Mouse (Mus musculus) stomach, embryonic 14.5 days (tissue): ENCODE measurements around the gene Osbp. TPM values are rescaled to one million over a fixed set of nuclear protein-coding genes. Genes with fewer than 3 reads are reported as not detected.
"Not testable (repeated sequence)": the region's sequence is repeated elsewhere in the genome, so short reads cannot be mapped to it uniquely, and the experiment has no call there.

Experiments used
- ATAC-seq: fragments of 200-750 bp; cut with Nextera tagmentation; 2 replicates; pipeline ENCODE4 v1.8.0; 2017; ENCODE audit warnings: low read depth, moderate TSS enrichment; ENCODE audit not compliant: insufficient number of reproducible peaks, insufficient read depth, low FRiP score
- H3K27ac ChIP-seq: fragments of 300-500 bp; sonication (generic); 2 replicates; pipeline ENCODE4 v1.5.1; 2014; ENCODE audit warnings: mild to moderate bottlenecking, low read length, moderate library complexity, mixed read lengths
- H3K27me3 ChIP-seq: fragments of 300-500 bp; sonication (generic); 2 replicates; pipeline ENCODE4 v1.6.1; 2014; ENCODE audit warnings: low read length, control low read depth, mixed read lengths; ENCODE audit not compliant: control insufficient read depth, insufficient read depth
- H3K36me3 ChIP-seq: fragments of 300-500 bp; sonication (generic); 2 replicates; pipeline ENCODE4 v1.6.1; 2014; ENCODE audit warnings: mild to moderate bottlenecking, control low read depth, low read length, moderate library complexity, mixed read lengths; ENCODE audit not compliant: control insufficient read depth, insufficient read depth
- H3K4me1 ChIP-seq: fragments of 300-500 bp; sonication (generic); 2 replicates; pipeline ENCODE4 v1.6.1; 2014; ENCODE audit warnings: low read length, control low read depth, mixed read lengths; ENCODE audit not compliant: control insufficient read depth, insufficient read depth
- H3K4me2 ChIP-seq: fragments of 300-500 bp; sonication (generic); replicated peaks from 2 replicates; pipeline ENCODE4 v1.6.1; 2014; ENCODE audit warnings: low read depth, low read length, control low read depth
- H3K4me3 ChIP-seq: fragments of 300-500 bp; sonication (generic); 2 replicates; pipeline ENCODE4 v1.5.1; 2014; ENCODE audit warnings: low read depth, low read length, control low read depth
- H3K9ac ChIP-seq: fragments of 300-500 bp; sonication (generic); replicated peaks from 2 replicates; pipeline ENCODE4 v1.6.1; 2014; ENCODE audit warnings: low read depth, mild to moderate bottlenecking, control low read depth, low read length, moderate library complexity, mixed read lengths
- H3K9me3 ChIP-seq: fragments of 300-500 bp; sonication (generic); 2 replicates; pipeline ENCODE4 v1.6.1; 2016; ENCODE audit warnings: low read depth, low read length, control low read depth; ENCODE audit not compliant: control insufficient read depth
- WGBS: fragments of 180-500 bp; shearing (Covaris S2); extraction: QIAGEN DNeasy Blood & Tissue Kit; methylation state at CpG from one replicate; pipeline ENCODE4 v1.1.7; 2014; 5-methylcytosine and 5-hydroxymethylcytosine counted together
- polyA plus RNA-seq: library from polyadenylated mRNA; unstranded; fragments of >200 nt; fragmentation: Nextera tagmentation; extraction: Ambion mirVana; gene quantifications from 2 replicates; pipeline ENCODE4 v1.2.1, GENCODE M21; 2014

Osbp gene
- polyA plus RNA-seq, 1 experiment from 2014 or later, result 10.9 TPM

GRCm38 (mm10) chr19:11974223-11974540 is 8.4 kb downstream of the Osbp start:
- Histone ChIP-seq H3K36me3 (peaks cover 73% of the 10 kb centered on the region), H3K9ac (no peak overlapping the region), H3K4me2 (no peak overlapping the region), H3K9me3 (no peaks in the 10 kb centered on the region), H3K4me3 (no peak overlapping the region), H3K27ac (no peak overlapping the region), H3K27me3 (no peaks in the 10 kb centered on the region), H3K4me1 (no peaks in the 10 kb centered on the region)
- WGBS, result 77% methylated on average over 2 of the region's 2 CpGs
- ATAC-seq, result no peak

GRCm38 (mm10) chr19:11975683-11976082 is 9.9 kb downstream of the Osbp start:
- H3K36me3 ChIP-seq, result peaks cover 86% of the 10 kb centered on the region
- H3K4me3 ChIP-seq, result no peak overlapping the region
- WGBS, result 80% methylated on average over 4 of the region's 4 CpGs
- no peak overlapping the region for H3K27ac ChIP-seq
- no peaks in the 10 kb centered on the region for H3K27me3 ChIP-seq
- no peaks in the 10 kb centered on the region for H3K4me1 ChIP-seq
- ATAC-seq, result no peak
- H3K9me3 ChIP-seq, result no peaks in the 10 kb centered on the region
- no peak overlapping the region for H3K4me2 ChIP-seq
- H3K9ac ChIP-seq, result no peak overlapping the region

- Histone ChIP-seq H3K27me3 (no peaks in the 10 kb centered on the region), H3K9ac (no peak overlapping the region), H3K27ac (no peak overlapping the region), H3K4me1 (no peaks in the 10 kb centered on the region), H3K4me2 (no peak overlapping the region), H3K9me3 (no peaks in the 10 kb centered on the region), H3K4me3 (no peak overlapping the region), H3K36me3 (peaks cover 78% of the 10 kb centered on the region)
- no peak for ATAC-seq
- 86% methylated on average over 5 of the region's 5 CpGs for WGBS
Observed at GRCm38 (mm10) chr19:11977363-11977762, 11.6 kb downstream of the Osbp start.

GRCm38 (mm10) chr19:11980471-11980870 is 14.7 kb downstream of the Osbp start:
- H3K36me3 ChIP-seq, result peaks cover 75% of the 10 kb centered on the region
- WGBS, result 86% methylated on average over 4 of the region's 4 CpGs
- no peak for ATAC-seq
- H3K27ac ChIP-seq, result no peak overlapping the region
- no peaks in the 10 kb centered on the region for H3K27me3 ChIP-seq
- no peaks in the 10 kb centered on the region for H3K9me3 ChIP-seq
- H3K4me1 ChIP-seq, result no peaks in the 10 kb centered on the region
- H3K4me2 ChIP-seq, result no peak overlapping the region
- no peak overlapping the region for H3K4me3 ChIP-seq
- no peak overlapping the region for H3K9ac ChIP-seq

DNA sequence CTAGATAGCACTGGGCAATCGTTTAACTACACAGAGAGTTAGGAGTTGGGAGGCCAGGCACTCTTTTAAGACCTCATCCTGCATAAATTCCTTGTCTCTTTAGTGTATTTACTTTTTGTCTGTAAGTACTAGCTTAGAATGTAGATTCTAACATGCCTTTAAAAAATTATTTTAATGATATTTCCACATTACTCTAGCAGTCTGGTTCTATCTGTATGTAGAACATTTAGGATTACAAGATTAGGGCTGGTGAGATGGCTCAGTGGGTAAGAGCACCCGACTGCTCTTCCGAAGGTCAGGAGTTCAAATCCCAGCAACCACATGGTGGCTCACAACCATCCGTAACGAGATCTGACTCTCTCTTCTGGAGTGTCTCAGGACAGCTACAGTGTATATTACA is 18.9 kb downstream of the Osbp start:
- peaks cover 77% of the 10 kb centered on the region for H3K36me3 ChIP-seq
- WGBS, result 86% methylated on average over 5 of the region's 5 CpGs
- not testable (repeated sequence) for ATAC-seq, H3K4me2 ChIP-seq, H3K4me3 ChIP-seq, H3K9ac ChIP-seq, H3K9me3 ChIP-seq, H3K27me3 ChIP-seq, H3K27ac ChIP-seq, H3K4me1 ChIP-seq

GRCm38 (mm10) chr19:11987841-11988240 is 22.1 kb downstream of the Osbp start:
- Histone ChIP-seq H3K27ac (no peak overlapping the region), H3K36me3 (peaks cover 81% of the 10 kb centered on the region), H3K4me2 (no peak overlapping the region), H3K27me3 (no peaks in the 10 kb centered on the region), H3K9me3 (no peaks in the 10 kb centered on the region), H3K9ac (no peak overlapping the region), H3K4me3 (no peak overlapping the region), H3K4me1 (no peaks in the 10 kb centered on the region)
- ATAC-seq, result no peak
- WGBS, result 89% methylated on average over 3 of the region's 3 CpGs

DNA sequence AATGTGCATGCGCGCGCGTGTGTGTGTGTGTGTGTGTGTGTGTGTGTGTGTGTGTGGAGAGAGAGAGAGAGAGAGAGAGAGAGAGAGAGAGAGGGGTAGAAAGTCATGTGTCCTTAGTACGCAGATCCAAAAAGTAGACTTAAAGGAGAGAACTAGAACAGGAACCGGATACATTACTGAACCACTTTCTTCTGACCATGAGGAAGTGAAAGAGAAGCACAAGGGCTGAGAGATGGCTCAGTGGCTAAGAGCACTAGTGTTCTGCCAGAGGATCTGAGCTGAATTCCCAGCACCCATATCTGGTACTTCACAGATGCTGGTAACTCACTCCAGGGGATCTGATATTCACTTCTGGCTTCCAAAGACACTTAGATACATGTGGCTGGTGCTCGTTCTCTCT is 23.6 kb downstream of the Osbp start:
- H3K36me3 ChIP-seq, result peaks cover 75% of the 10 kb centered on the region
- ATAC-seq, result no peak
- WGBS, result 96% methylated on average over 7 of the region's 7 CpGs

GRCm38 (mm10) chr19:11992034-11992433 is 26.3 kb downstream of the Osbp start:
- H3K4me1 ChIP-seq, result no peaks in the 10 kb centered on the region
- H3K4me2 ChIP-seq, result no peak overlapping the region
- no peak for ATAC-seq
- H3K9me3 ChIP-seq, result no peaks in the 10 kb centered on the region
- H3K27ac ChIP-seq, result no peak overlapping the region
- H3K27me3 ChIP-seq, result no peaks in the 10 kb centered on the region
- no peak overlapping the region for H3K9ac ChIP-seq
- WGBS, result 88% methylated on average over 9 of the region's 9 CpGs
- H3K36me3 ChIP-seq, result peaks cover 67% of the 10 kb centered on the region
- H3K4me3 ChIP-seq, result no peak overlapping the region

More for the DNA sequence above, 23.6 kb downstream of the Osbp start:
- Histone ChIP-seq H3K4me1 (no peaks in the 10 kb centered on the region), H3K27ac (no peak overlapping the region), H3K27me3 (no peaks in the 10 kb centered on the region), H3K4me2 (no peak overlapping the region), H3K9ac (no peak overlapping the region), H3K4me3 (no peak overlapping the region), H3K9me3 (no peaks in the 10 kb centered on the region)

- H3K4me3 ChIP-seq, result no peak overlapping the region
- no peaks in the 10 kb centered on the region for H3K9me3 ChIP-seq
- ATAC-seq, result no peak
- no peak overlapping the region for H3K4me2 ChIP-seq
- H3K36me3 ChIP-seq, result peaks cover 63% of the 10 kb centered on the region
- H3K9ac ChIP-seq, result no peak overlapping the region
- H3K4me1 ChIP-seq, result no peaks in the 10 kb centered on the region
- H3K27ac ChIP-seq, result no peak overlapping the region
- 88% methylated on average over 10 of the region's 10 CpGs for WGBS
- H3K27me3 ChIP-seq, result no peaks in the 10 kb centered on the region
Observed at GRCm38 (mm10) chr19:11992441-11993029, 26.8 kb downstream of the Osbp start.
